Mouse (Mus musculus): ENCODE results near the gene Epn2.
A peak's percentile ranks its signal among the peaks of the same experiment; 100 is the strongest.
"Not testable (repeated sequence)": the region's sequence is repeated elsewhere in the genome, so short reads cannot be mapped to it uniquely, and the experiment has no call there.

The Epn2 gene

GRCm38 (mm10) chr11:61592061-61592460 lies 12.6 kb upstream of the Epn2 start:
- DNase-seq (ENCODE audit: low read depth, low spot score), result no peak

DNA sequence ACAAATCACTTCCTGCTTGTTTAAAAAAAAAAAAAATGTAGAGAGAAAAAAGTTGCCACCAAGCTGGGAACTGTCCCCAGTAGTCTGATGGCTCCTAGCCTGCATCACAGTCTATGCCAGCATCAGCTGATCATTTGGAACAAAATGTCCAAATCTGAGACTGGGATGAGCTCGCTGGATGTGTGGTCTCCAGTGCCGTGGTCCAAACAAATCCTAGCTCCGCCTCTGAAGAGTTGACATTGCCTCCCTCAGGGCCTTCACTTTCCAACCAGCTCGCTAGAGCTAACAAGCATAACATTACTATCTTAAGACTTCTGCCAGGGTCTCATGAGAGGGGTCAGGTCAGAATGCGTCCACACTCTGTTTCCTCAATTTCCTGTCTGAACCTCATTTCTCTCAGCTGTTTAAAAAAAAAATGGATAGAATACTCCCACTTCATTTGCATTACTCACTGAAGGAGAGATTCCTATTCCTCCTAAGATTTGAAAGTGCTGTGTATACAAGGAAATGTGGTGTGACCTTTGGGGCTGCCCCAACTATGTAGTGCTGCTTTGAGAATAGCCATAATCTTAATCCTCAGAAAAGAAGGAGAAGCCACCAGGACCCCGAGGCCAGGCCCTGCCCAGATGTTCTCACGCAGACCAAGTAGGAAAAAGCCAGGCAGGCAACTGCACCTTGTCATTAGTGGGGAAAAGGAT lies 11.2 kb upstream of the Epn2 start:
- DNase-seq (ENCODE audit: low read depth, low spot score), result no peak

- DNase-seq (ENCODE audit: low read depth, low spot score), result no peak
These were observed 5.9 kb upstream of the Epn2 start for GRCm38 (mm10) chr11:61585421-61585820.

DNA sequence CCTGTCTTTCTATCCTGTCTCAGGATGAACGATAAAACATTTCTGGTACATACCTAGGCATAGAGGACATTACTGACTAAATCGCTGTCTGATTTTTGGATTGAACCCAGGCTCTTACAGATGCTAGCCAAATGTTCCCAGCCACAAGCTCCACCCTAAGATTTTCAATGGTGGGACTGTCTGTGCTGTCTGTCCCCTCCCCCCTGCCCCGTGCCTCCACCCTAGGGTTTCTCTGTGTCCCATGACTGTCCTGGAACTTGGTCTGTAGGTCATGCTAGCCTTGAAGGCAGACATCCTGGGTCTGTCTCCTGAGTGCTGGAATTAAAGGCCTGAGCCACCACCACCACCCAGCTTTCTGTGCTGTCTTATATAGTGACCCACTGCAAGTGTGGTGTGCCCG lies 5.3 kb upstream of the Epn2 start:
- DNase-seq (ENCODE audit: low read depth, low spot score), result no peak

- no peak for DNase-seq (ENCODE audit: low read depth, low spot score)
These were observed 4.6 kb upstream of the Epn2 start for GRCm38 (mm10) chr11:61584096-61584495.

GRCm38 (mm10) chr11:61582808-61583207 lies 3.3 kb upstream of the Epn2 start:
- not testable (repeated sequence) for DNase-seq (ENCODE audit: low read depth, low spot score)

DNA sequence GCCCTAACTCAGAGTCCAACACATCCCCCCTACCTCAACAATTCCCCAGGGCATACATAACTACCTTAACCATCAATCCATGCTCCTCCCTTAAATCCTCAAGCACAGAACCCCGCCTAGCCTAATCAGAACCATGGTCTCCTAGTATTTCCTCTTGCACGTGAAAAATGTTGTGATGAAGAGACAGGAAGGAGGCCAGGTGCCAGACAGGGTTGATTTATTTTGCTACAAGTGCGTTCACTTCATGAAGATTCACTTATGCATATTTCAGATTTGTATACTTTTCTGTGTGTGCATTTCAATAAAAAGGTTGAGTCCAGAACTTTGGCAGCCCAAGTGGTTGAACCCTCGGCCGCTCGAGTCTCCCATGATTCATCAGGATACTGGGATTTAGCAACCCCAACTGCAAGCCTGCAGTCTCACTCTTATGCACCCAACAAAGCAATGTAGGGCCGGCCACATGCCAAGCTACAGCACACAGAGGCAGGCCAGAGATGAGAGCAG lies 443 bp upstream of the Epn2 start:
- DNase-seq (ENCODE audit: low read depth, low spot score), result no peak

DNA sequence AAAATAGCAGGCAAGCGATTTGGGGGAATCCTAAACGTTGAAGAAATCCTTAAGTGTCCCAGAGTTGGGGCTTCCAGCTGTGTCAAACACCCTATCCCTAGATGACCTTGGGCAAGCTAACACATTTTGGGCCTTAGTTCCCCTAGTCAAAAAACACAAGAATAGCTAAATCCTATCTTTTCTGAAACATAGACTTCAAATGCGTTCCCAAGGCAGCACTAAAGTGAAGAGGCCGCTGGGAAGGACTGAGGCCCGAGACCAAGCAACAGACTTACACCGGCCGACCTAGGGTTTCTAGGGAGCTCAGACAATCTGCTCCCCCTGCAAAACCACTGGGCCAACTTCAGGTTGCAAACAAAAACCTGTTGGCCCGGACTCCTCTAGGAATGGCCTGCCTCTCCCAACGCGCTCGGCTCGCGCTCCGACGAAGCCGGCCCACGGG lies 925 bp downstream of the Epn2 start:
- no peak for DNase-seq (ENCODE audit: low read depth, low spot score)

DNA sequence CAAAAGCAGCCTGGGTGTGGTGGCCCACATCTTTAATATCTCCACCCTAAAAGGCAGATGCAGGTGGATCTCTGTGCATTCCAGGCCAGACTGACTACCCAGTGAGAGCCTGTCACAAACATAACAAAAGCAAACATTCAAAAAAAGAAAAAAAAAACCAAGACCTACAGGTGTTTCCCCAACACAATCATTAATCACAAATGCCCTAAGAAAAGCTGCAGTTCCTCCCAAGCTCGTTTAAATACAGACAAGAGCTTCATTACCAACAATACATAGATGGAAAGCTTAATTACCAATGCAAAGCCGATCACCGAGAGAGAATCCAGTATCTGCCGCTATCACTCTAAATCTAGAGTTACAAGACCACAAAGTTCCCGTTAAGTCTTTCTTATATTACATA lies 1.5 kb downstream of the Epn2 start:
- no peak for DNase-seq (ENCODE audit: low read depth, low spot score)

GRCm38 (mm10) chr11:61577349-61577748 lies 2.1 kb downstream of the Epn2 start:
- DNase-seq (ENCODE audit: low read depth, low spot score), result no peak

GRCm38 (mm10) chr11:61573266-61573665 lies 6.2 kb downstream of the Epn2 start:
- peak; percentile 66 for DNase-seq (ENCODE audit: low read depth, low spot score)

DNA sequence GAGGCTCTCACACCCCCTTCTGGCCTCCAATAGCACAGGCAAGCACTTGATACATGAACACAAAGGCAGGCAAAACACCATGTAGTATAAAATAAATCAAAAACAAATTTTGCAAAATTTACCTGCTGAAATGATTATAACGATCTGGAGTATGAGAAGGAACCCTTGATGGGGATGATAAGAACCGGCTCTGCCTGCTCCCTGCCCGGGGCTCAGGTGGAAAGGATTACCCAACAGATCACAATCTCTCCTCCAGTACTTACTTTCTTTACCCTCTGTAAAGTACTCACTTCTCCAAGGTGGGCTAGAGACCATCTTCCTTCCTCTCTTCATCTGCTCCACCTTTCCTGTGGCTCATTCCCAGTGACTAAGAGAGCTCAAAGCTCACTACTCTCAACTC lies 8.3 kb downstream of the Epn2 start:
- DNase-seq (ENCODE audit: low read depth, low spot score), result no peak

DNA sequence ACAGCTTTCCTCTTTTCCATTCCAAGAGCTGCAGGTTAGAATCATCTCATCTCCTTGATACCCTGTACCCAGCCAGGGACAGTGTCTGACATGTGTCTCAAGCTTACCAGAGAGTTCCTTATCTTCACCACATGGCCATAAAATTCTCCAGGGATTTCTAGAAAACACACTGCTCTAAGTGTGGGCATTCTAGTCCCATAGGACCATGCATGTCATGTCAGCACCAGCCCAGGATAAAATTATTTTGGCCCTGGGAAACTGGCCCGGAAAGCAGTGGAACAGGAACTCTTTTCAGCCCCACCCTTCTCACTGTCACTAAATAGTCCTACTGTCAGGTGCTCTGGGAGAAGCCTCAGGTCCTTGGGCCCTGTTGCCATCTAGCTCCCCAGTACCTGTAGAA lies 9.8 kb downstream of the Epn2 start:
- DNase-seq (ENCODE audit: low read depth, low spot score), result no peak

GRCm38 (mm10) chr11:61564566-61564965 lies 14.9 kb downstream of the Epn2 start:
- DNase-seq (ENCODE audit: low read depth, low spot score), result no peak

GRCm38 (mm10) chr11:61563939-61564338 lies 15.5 kb downstream of the Epn2 start:
- no peak for DNase-seq (ENCODE audit: low read depth, low spot score)

GRCm38 (mm10) chr11:61562421-61562820 lies 17.1 kb downstream of the Epn2 start:
- DNase-seq (ENCODE audit: low read depth, low spot score), result no peak

- DNase-seq (ENCODE audit: low read depth, low spot score), result no peak
These were observed 19.9 kb downstream of the Epn2 start for GRCm38 (mm10) chr11:61559572-61559971.

DNA sequence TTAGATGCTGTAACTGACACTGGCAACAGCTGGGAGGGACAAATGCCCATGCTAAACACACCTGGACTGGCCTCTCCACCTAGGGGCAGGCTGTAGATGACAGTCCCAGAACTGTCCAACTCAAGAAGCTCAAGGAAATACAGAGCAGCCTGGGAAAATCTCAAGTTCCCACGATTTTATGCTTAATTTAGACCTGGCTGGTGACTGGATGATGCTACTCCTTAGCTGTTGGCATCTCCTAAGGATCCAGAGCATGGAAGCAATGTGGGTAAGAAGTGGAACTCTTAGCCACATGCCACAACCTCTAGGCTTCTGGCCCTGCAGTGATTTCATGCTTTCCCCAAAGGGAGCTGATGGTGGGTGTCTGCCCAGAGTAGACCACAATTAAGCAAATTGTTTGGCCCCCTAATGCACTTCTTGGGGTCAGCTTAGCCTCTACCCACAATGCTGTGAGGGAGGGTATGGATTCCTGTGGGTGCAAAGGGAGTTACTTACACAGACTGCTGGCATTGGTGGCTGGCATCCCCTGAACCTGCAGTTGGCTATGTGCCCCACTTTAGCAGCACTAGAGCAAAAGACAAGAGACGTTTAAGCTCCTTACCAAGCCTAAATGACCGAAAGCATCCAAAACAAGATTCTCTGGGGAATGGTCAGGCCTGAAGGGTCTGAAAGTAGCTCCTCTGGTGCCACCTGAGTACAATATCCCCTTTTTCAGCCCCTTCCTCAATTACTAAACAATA lies 26.3 kb downstream of the Epn2 start:
- DNase-seq (ENCODE audit: low read depth, low spot score), result no peak

DNA sequence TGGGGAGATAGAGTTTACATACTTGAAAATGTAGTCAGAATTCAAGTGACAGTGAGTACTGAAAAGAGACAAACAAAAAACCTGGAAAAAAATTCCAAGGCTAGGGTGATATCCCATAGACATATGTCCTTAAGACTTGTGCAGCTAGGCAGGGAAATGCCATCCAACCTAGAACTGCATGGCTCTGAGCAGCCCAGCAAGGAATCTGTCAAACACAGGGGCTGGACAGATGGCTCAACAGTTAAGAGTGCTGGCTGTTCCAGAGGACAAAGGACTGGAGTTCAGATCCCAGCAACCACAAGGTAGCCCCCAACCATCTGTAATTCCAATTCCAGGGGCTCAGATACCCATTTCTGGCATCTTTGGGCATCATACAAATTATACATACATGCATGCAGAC lies 28.9 kb downstream of the Epn2 start:
- no peak for DNase-seq (ENCODE audit: low read depth, low spot score)

DNA sequence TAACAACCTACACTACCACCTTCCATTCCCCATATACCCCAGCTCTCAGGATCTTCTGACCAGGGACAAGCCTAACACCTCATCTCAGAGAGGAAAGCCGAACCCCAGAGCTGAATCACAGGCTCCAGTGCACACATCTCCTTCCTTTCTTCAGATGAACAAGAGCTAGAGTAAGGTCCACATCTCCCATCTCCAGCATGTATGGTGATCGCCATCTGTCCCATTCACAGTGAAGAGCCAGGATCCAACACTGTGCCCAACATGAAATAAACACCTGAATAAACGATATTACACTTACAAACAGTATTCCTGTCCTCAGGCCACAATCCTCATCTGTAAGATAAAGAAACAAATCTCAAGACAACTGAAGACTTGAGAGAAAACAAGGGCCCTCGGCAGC lies 31.8 kb downstream of the Epn2 start:
- no peak for DNase-seq (ENCODE audit: low read depth, low spot score)

DNA sequence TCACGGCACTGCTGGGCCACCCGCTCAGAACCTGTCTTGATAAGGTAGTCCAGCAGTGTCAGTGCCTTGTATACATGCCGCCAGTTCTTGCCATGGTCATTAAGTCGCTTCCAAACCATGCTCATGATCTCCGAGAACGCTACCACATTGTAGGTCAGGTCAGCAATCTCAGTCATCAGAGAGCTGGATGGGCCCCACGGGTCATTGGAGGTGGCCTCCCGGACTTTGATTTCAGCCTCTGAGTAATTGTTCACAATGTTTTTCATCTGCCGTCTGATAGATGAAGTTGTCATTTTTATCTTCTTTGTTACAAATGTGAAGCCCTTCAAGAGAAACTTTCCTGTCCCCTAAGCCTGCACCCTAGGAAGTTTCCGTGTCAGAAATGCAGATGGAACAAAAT lies 33.0 kb downstream of the Epn2 start:
- no peak for DNase-seq (ENCODE audit: low read depth, low spot score)

DNA sequence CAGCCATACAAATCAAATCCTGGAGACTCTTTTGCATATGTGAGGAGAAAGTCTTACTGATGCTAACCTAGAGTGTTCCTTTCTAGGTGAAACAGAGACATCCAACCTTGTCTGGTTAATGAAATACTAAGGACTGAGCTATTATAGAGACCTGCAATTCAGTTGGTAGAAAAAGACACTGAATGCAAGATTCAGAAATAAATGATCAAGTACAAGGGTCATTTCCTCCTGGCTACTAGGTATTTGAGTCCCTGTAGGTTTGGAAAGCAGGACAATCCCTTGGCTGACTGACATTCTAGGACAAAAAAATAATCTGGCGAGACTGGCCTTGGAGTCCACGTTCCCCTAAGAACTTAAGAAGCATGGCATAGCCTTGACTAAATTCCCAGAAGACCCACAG lies 33.9 kb downstream of the Epn2 start:
- no peak for DNase-seq (ENCODE audit: low read depth, low spot score)

DNA sequence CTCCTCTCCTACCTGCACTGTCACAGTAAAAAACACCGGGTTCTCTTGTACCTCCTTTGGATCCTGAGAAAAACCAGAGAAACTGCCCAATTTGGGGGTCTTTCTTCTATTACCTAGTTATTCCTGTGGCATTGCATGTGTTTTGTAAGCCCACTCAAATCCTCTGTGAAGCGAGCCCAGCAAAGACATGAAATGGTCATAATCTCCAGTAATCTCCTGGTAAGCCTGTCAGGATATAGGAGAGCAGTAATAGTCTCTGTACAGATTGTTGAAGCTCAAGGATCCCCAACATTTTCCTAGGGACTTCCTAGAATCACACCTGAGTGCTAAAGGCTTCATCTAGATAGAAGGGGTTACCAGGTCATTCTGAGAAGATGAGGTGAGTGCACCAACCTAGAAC lies 38.4 kb downstream of the Epn2 start:
- DNase-seq (ENCODE audit: low read depth, low spot score), result no peak

Data from telencephalon, adult 2 months (tissue).